Comparison of ENCODE assay signal across 9 mouse cellular contexts in the genomic region with DNA sequence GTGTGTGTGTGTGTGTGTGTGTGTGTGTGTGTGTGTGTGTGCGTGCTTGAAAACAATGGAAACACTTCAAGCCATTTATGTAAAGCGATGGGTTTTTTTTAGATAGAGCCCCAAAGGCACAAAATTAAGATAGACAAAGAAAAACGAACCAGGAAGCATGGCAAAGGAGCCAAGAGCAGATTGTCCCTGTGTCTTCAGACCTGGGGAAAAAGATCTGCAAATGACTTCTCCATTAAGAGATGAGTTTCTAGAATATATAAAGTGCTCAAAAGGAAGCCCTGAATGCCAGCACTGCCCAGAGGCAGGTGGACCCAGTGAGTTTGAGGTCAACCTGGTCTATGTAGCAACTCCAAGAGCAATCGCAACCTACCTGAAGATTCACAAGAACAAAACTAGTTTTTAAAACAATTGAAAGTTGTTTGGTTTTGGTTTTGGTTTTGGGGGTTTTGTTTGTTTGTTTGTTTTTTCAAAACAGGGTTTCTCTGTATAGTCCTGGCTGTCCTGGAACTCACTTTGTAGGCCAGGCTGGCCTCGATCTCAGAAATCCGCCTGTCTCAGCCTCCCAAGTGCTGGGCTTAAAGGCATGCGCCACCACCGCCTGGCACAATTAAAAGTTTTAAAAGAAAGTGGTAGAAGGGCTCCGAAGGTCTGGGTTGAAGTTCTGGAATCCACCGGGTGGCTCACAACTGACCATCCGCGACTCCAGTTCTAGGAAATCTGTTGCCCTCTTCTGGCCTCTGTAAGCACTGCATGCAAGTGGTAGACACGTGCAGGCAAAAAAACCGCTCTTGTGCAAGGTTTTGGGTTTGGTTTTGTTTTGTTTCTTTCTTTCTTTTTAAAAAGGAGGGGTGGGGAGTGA. TPM values are rescaled to one million over a fixed set of nuclear protein-coding genes. Genes with fewer than 3 reads are reported as not detected.
DNase-seq lines count a peak whose midpoint lies in the region; ATAC-seq lines count a peak whose summit lies in the region.
"Had no signal": no experiment of that assay in that cellular context is flagged by ENCODE, and none has a peak within 500 bp of the region (broad histone marks: within the 10 kb centered on the region; RNA-seq: fewer than 3 reads in every experiment).

No protein-coding gene starts in this region.

- no peak overlapping the region for H3K27ac ChIP-seq in forebrain, embryonic 14.5 days (ENCODE audit: low read depth, low read length)
- no peak overlapping the region for H3K27ac ChIP-seq in forebrain, embryonic 16.5 days (ENCODE audit: low read length)
- H3K27ac ChIP-seq in midbrain, embryonic 14.5 days (replicated peaks; ENCODE audit: low read depth, low read length): no peak overlapping the region
- H3K27ac ChIP-seq in midbrain, embryonic 11.5 days (ENCODE audit: low read depth, low read length): no peak overlapping the region
- H3K27ac ChIP-seq: neural tube, embryonic 12.5 days had no signal

- no peak overlapping the region for H3K4me3 ChIP-seq in forebrain, embryonic 14.5 days (ENCODE audit: low read depth, low read length)
- no peak overlapping the region for H3K4me3 ChIP-seq in forebrain, embryonic 16.5 days (replicated peaks; ENCODE audit: low read length)
- no peak overlapping the region for H3K4me3 ChIP-seq in midbrain, embryonic 14.5 days (replicated peaks; ENCODE audit: low read depth, low read length)
- H3K4me3 ChIP-seq in midbrain, embryonic 11.5 days (ENCODE audit: low read depth, low read length): no peak overlapping the region
- H3K4me3 ChIP-seq: neural tube, embryonic 12.5 days had no signal

- WGBS in forebrain, embryonic 14.5 days: 70% methylated on average over 14 of the region's 14 CpGs
- 67% methylated on average over 14 of the region's 14 CpGs for WGBS in forebrain, embryonic 16.5 days
- 67% methylated on average over 14 of the region's 14 CpGs for WGBS in midbrain, embryonic 14.5 days
- WGBS in midbrain, embryonic 11.5 days: 67% methylated on average over 14 of the region's 14 CpGs

- ATAC-seq in forebrain, embryonic 14.5 days: no peak
- no peak for ATAC-seq in forebrain, embryonic 16.5 days
- no peak for ATAC-seq in midbrain, embryonic 14.5 days (ENCODE audit: low FRiP score, low TSS enrichment)
- ATAC-seq in midbrain, embryonic 11.5 days (ENCODE audit: low FRiP score): no peak
- peak; percentile 62 for ATAC-seq in megakaryocyte progenitor cell, adult 5-6 weeks (replicated peaks; ENCODE audit: poor library complexity)
- no peak for ATAC-seq in frontal cortex, adult (ENCODE audit: low TSS enrichment)

- H3K4me1 ChIP-seq in forebrain, embryonic 14.5 days (ENCODE audit: control insufficient read depth, insufficient read depth, low read length): no peaks in the 10 kb centered on the region
- H3K4me1 ChIP-seq in forebrain, embryonic 16.5 days (replicated peaks; ENCODE audit: control insufficient read depth, insufficient read depth, low read length): no peaks in the 10 kb centered on the region
- no peaks in the 10 kb centered on the region for H3K4me1 ChIP-seq in midbrain, embryonic 14.5 days (ENCODE audit: control insufficient read depth, insufficient read depth, low read length)
- no peaks in the 10 kb centered on the region for H3K4me1 ChIP-seq in midbrain, embryonic 11.5 days (ENCODE audit: control insufficient read depth, insufficient read depth, low read length)
- H3K4me1 ChIP-seq: neural tube, embryonic 12.5 days had no signal

- H3K9me3 ChIP-seq in forebrain, embryonic 14.5 days (replicated peaks; ENCODE audit: control insufficient read depth, low read length): no peaks in the 10 kb centered on the region
- no peaks in the 10 kb centered on the region for H3K9me3 ChIP-seq in forebrain, embryonic 16.5 days (ENCODE audit: control insufficient read depth, low read length)
- H3K9me3 ChIP-seq in midbrain, embryonic 14.5 days (ENCODE audit: control insufficient read depth, low read length): no peaks in the 10 kb centered on the region
- H3K9me3 ChIP-seq in midbrain, embryonic 11.5 days (ENCODE audit: control insufficient read depth, low read length): no peaks in the 10 kb centered on the region
- H3K9me3 ChIP-seq: neural tube, embryonic 12.5 days had no signal

- H3K36me3 ChIP-seq in forebrain, embryonic 14.5 days (ENCODE audit: control insufficient read depth, insufficient read depth, low read length): no peaks in the 10 kb centered on the region; the same call in 1 of the 2 replicates
- no peaks in the 10 kb centered on the region for H3K36me3 ChIP-seq in forebrain, embryonic 16.5 days (ENCODE audit: control insufficient read depth, insufficient read depth)
- 0 out of 2 replicates have a peak, but pooled peaks cover 2% of the 10 kb centered on the region for H3K36me3 ChIP-seq in midbrain, embryonic 14.5 days (ENCODE audit: control insufficient read depth, insufficient read depth, low read length)
- no peaks in the 10 kb centered on the region for H3K36me3 ChIP-seq in midbrain, embryonic 11.5 days (ENCODE audit: control insufficient read depth, insufficient read depth, low read length)
- H3K36me3 ChIP-seq: neural tube, embryonic 12.5 days had no signal

- no peak overlapping the region for H3K9ac ChIP-seq in forebrain, embryonic 14.5 days (ENCODE audit: low read length)
- no peak overlapping the region for H3K9ac ChIP-seq in forebrain, embryonic 16.5 days (replicated peaks; ENCODE audit: low read depth, low read length)
- H3K9ac ChIP-seq in midbrain, embryonic 14.5 days (replicated peaks; ENCODE audit: low read length): no peak overlapping the region
- H3K9ac ChIP-seq in midbrain, embryonic 11.5 days (ENCODE audit: low read length): no peak overlapping the region
- H3K9ac ChIP-seq: neural tube, embryonic 12.5 days had no signal

- peak; percentile 33 for DNase-seq in forebrain, embryonic 14.5 days (ENCODE audit: low spot score)
- DNase-seq in midbrain, embryonic 14.5 days: peak; percentile 46
- DNase-seq in midbrain, embryonic 11.5 days (ENCODE audit: low spot score, missing footprints): no peak
- peak; percentile 44 for DNase-seq in adrenal gland, postnatal 25 days
- peak; percentile 55 for DNase-seq in induced T-regulatory cell, adult 2 months (ENCODE audit: low read depth)

- H3K4me2 ChIP-seq in forebrain, embryonic 14.5 days (ENCODE audit: low read length): no peak overlapping the region
- no peak overlapping the region for H3K4me2 ChIP-seq in forebrain, embryonic 16.5 days (ENCODE audit: low read length)
- no peak overlapping the region for H3K4me2 ChIP-seq in midbrain, embryonic 14.5 days (ENCODE audit: low read length)
- no peak overlapping the region for H3K4me2 ChIP-seq in midbrain, embryonic 11.5 days
- H3K4me2 ChIP-seq: neural tube, embryonic 12.5 days had no signal

- H3K27me3 ChIP-seq in forebrain, embryonic 14.5 days (replicated peaks; ENCODE audit: control insufficient read depth, insufficient read depth, low read length): no peaks in the 10 kb centered on the region
- no peaks in the 10 kb centered on the region for H3K27me3 ChIP-seq in forebrain, embryonic 16.5 days (replicated peaks; ENCODE audit: control insufficient read depth, insufficient read depth, low read length)
- H3K27me3 ChIP-seq in midbrain, embryonic 14.5 days (ENCODE audit: control insufficient read depth, insufficient read depth, low read length): no peaks in the 10 kb centered on the region
- no peaks in the 10 kb centered on the region for H3K27me3 ChIP-seq in midbrain, embryonic 11.5 days (ENCODE audit: control insufficient read depth, insufficient read depth, low read length)
- H3K27me3 ChIP-seq: neural tube, embryonic 12.5 days had no signal

RNA-seq across cellular contexts. Expression of a gene that starts 28.3 kb away (rescaled TPM):
- 33.0 and 47.7 TPM in 2 replicates for polyA plus RNA-seq in forebrain, embryonic 14.5 days (2014; fragmentation: Nextera tagmentation; extraction: Ambion mirVana)
- 65.4 and 71.1 TPM in 2 replicates for polyA plus RNA-seq in forebrain, embryonic 16.5 days (2015; fragmentation: Nextera tagmentation; extraction: Ambion mirVana)
- polyA plus RNA-seq in midbrain, embryonic 14.5 days (2014; fragmentation: Nextera tagmentation; extraction: Ambion mirVana): 49.0 and 57.3 TPM in 2 replicates
- 67.5 and 74.3 TPM in 2 replicates for polyA plus RNA-seq in midbrain, embryonic 11.5 days (2014; fragmentation: Nextera tagmentation; extraction: Ambion mirVana)
- 50.3 and 61.9 TPM in 2 replicates for total RNA-seq in adrenal gland, postnatal 25 days (2021)
- 68.6 and 74.8 TPM in 2 replicates for total RNA-seq in megakaryocyte progenitor cell, adult 5-6 weeks (2015)
- 44.0 and 63.1 TPM in 2 replicates for total RNA-seq in megakaryocyte progenitor cell, adult 5-6 weeks (2017)

RNA-seq across cellular contexts. Expression of a gene that starts 52.9 kb away (rescaled TPM):
- polyA plus RNA-seq in forebrain, embryonic 14.5 days (2014; fragmentation: Nextera tagmentation; extraction: Ambion mirVana): 5.1 and 6.1 TPM in 2 replicates
- polyA plus RNA-seq in forebrain, embryonic 16.5 days (2015; fragmentation: Nextera tagmentation; extraction: Ambion mirVana): 4.5 and 4.6 TPM in 2 replicates
- 3.9 and 5.4 TPM in 2 replicates for polyA plus RNA-seq in midbrain, embryonic 14.5 days (2014; fragmentation: Nextera tagmentation; extraction: Ambion mirVana)
- 5.5 and 6.2 TPM in 2 replicates for polyA plus RNA-seq in midbrain, embryonic 11.5 days (2014; fragmentation: Nextera tagmentation; extraction: Ambion mirVana)
- total RNA-seq in adrenal gland, postnatal 25 days (2021): 26.0 and 27.0 TPM in 2 replicates
- total RNA-seq in megakaryocyte progenitor cell, adult 5-6 weeks (2015): not detected in 2 replicates
- total RNA-seq in megakaryocyte progenitor cell, adult 5-6 weeks (2017): 0.17 TPM in 1 of 2 replicates, not detected in the other
